Comparison of ENCODE assay signal across 24 mouse cellular contexts in the genomic region with DNA sequence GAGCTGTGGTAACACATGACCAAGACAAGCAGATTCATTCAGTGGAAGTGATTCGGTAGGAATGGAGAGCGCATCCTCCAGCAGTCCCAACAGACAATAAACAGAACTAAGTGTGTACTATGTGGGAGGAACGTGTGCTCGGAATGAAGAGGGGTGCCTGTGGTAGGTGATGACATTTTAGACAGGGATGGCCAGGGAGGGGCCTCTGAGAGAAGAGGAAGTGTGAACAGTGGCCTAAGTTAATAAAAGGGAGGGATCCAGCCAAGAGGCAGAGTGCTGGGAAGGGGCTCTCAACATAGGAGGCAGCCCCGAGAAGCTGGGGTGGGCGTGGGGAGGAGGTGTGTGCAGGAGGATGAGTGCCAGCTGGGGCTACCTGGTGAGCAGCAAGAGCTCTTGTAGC. TPM values are rescaled to one million over a fixed set of nuclear protein-coding genes. Genes with fewer than 3 reads are reported as not detected.
"Had no signal": no experiment of that assay in that cellular context is flagged by ENCODE, and none has a peak within 500 bp of the region (broad histone marks: within the 10 kb centered on the region; RNA-seq: fewer than 3 reads in every experiment).

No protein-coding gene starts in this region.

- ATAC-seq: liver, postnatal 0 days; midbrain, embryonic 16.5 days had no signal

- H3K9ac ChIP-seq: liver, embryonic 13.5 days; liver, embryonic 15.5 days; liver, postnatal 0 days; lung, embryonic 15.5 days; midbrain, embryonic 12.5 days; neural tube, embryonic 13.5 days; neural tube, embryonic 15.5 days had no signal

- H3K36me3 ChIP-seq: liver, embryonic 13.5 days; liver, embryonic 15.5 days; lung, embryonic 15.5 days; midbrain, embryonic 10.5 days; midbrain, embryonic 12.5 days; neural tube, embryonic 13.5 days; neural tube, embryonic 15.5 days had no signal

- H3K27ac ChIP-seq: liver, embryonic 13.5 days; liver, embryonic 15.5 days; lung, embryonic 15.5 days; midbrain, embryonic 10.5 days; midbrain, embryonic 12.5 days; neural tube, embryonic 13.5 days; neural tube, embryonic 15.5 days had no signal

- H3K27me3 ChIP-seq: liver, embryonic 13.5 days; liver, embryonic 15.5 days; lung, embryonic 15.5 days; midbrain, embryonic 12.5 days; neural tube, embryonic 13.5 days; neural tube, embryonic 15.5 days had no signal

- DNase-seq: liver, embryonic 13.5 days; liver, postnatal 0 days; lung, adult 2 months; lung, postnatal 10 days; lung, postnatal 4 days; midbrain, embryonic 14.5 days; retina, postnatal 1 day; right cerebral cortex, adult 18-20 months; right cerebral cortex, postnatal 25 days; right cerebral cortex, postnatal 4 days; spleen, adult 18-20 months; thymus, adult 18-20 months; thymus, postnatal 14 days; thymus, postnatal 4 days had no signal

- H3K9me3 ChIP-seq: liver, embryonic 13.5 days; liver, embryonic 15.5 days; lung, embryonic 15.5 days; midbrain, embryonic 10.5 days; midbrain, embryonic 12.5 days; neural tube, embryonic 13.5 days; neural tube, embryonic 15.5 days had no signal

- H3K4me2 ChIP-seq: liver, embryonic 13.5 days; liver, embryonic 15.5 days; lung, embryonic 15.5 days; midbrain, embryonic 12.5 days; neural tube, embryonic 13.5 days; neural tube, embryonic 15.5 days had no signal

- H3K4me3 ChIP-seq: liver, embryonic 13.5 days; liver, embryonic 15.5 days; lung, embryonic 15.5 days; midbrain, embryonic 10.5 days; midbrain, embryonic 12.5 days; myocyte; neural tube, embryonic 13.5 days; neural tube, embryonic 15.5 days had no signal

- H3K4me1 ChIP-seq: liver, embryonic 13.5 days; liver, embryonic 15.5 days; midbrain, embryonic 10.5 days; midbrain, embryonic 12.5 days had no signal

RNA-seq across cellular contexts. Expression of a gene that starts 10.9 kb away (rescaled TPM):
- total RNA-seq: megakaryocyte-erythroid progenitor cell, adult 5-6 weeks had no signal
- polyA plus RNA-seq: liver, embryonic 13.5 days; liver, embryonic 15.5 days; liver, postnatal 0 days had no signal

RNA-seq across cellular contexts. Expression of a gene that starts 36.0 kb away (rescaled TPM):
- total RNA-seq: megakaryocyte-erythroid progenitor cell, adult 5-6 weeks had no signal
- polyA plus RNA-seq: liver, postnatal 0 days; midbrain, embryonic 10.5 days; midbrain, embryonic 12.5 days had no signal

RNA-seq across cellular contexts. Expression of a gene that starts 50.9 kb away (rescaled TPM):
- total RNA-seq: megakaryocyte-erythroid progenitor cell, adult 5-6 weeks had no signal
- polyA plus RNA-seq: small intestine, adult 2 months had no signal
